Mouse (Mus musculus): ENCODE data around the gene Olfr433. TPM values are rescaled to one million over a fixed set of nuclear protein-coding genes. Genes with fewer than 3 reads are reported as not detected.
"Not testable (repeated sequence)": the region's sequence is repeated elsewhere in the genome, so short reads cannot be mapped to it uniquely, and the experiment has no call there.

Gene Olfr433
- polyA plus RNA-seq, 1 experiment from 2014 or later, result not detected

GRCm38 (mm10) chr1:174038480-174038879 is 2.0 kb upstream of the Olfr433 start:
- no peak for DNase-seq (ENCODE audit: low spot score)
- WGBS, result 69% methylated on average over 3 of the region's 3 CpGs
- no peak for ATAC-seq (ENCODE audit: low FRiP score, low TSS enrichment)

GRCm38 (mm10) chr1:174042091-174042884 is 1.8 kb downstream of the Olfr433 start:
- ATAC-seq (ENCODE audit: low FRiP score, low TSS enrichment), result not testable (repeated sequence)

More at GRCm38 (mm10) chr1:174038480-174038879, 2.0 kb upstream of the Olfr433 start:
- no peaks in the 10 kb centered on the region for H3K9me3 ChIP-seq (ENCODE audit: control insufficient read depth, low read length)
- no peaks in the 10 kb centered on the region for H3K36me3 ChIP-seq (ENCODE audit: control insufficient read depth, insufficient read depth, low read length)
- no peak overlapping the region for H3K27ac ChIP-seq (replicated peaks)
- H3K9ac ChIP-seq (ENCODE audit: low read length), result no peak overlapping the region
- H3K27me3 ChIP-seq (ENCODE audit: control insufficient read depth, insufficient read depth, low read length), result no peaks in the 10 kb centered on the region
- H3K4me3 ChIP-seq (ENCODE audit: low read depth, low read length), result no peak overlapping the region
- H3K4me2 ChIP-seq (replicated peaks; ENCODE audit: low read depth), result no peak overlapping the region
- no peaks in the 10 kb centered on the region for H3K4me1 ChIP-seq (replicated peaks; ENCODE audit: control insufficient read depth, insufficient read depth)
- TF ChIP-seq CTCF (IDR thresholded peaks at IDR 0.05; ENCODE audit: low read depth) (no peak), EP300 (optimal IDR thresholded peaks at IDR 0.05) (no peak)

DNA sequence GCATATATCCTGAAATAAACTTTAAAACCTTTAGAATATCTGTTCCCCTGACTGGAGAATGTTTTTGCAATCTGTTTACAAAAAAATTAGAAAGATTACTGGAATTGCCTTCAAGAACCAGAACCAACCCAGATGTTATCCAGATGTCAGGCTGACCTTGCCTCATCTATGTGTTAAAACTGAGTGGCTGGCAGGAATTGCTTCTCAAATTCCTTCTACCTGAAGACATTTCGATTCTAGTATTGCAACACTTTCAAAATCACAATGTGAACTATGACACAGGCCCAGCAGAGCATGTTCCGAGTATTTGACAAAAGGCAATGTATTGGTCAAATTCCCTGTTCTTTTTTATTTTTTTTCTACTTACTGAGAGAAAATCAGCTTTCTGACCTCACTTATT is 3.9 kb downstream of the Olfr433 start:
- TF ChIP-seq CTCF (IDR thresholded peaks at IDR 0.05; ENCODE audit: low read depth) (no peak), EP300 (optimal IDR thresholded peaks at IDR 0.05) (no peak)

More at GRCm38 (mm10) chr1:174042091-174042884, 1.8 kb downstream of the Olfr433 start:
- 94% methylated on average over 12 of the region's 12 CpGs for WGBS
- H3K27ac ChIP-seq (replicated peaks); H3K4me2 ChIP-seq (replicated peaks; ENCODE audit: low read depth); H3K36me3 ChIP-seq (ENCODE audit: control insufficient read depth, insufficient read depth, low read length); H3K27me3 ChIP-seq (ENCODE audit: control insufficient read depth, insufficient read depth, low read length); DNase-seq (ENCODE audit: low spot score); H3K4me1 ChIP-seq (replicated peaks; ENCODE audit: control insufficient read depth, insufficient read depth); H3K4me3 ChIP-seq (ENCODE audit: low read depth, low read length); H3K9me3 ChIP-seq (ENCODE audit: control insufficient read depth, low read length); H3K9ac ChIP-seq (ENCODE audit: low read length): not testable (repeated sequence)

GRCm38 (mm10) chr1:174048227-174048626 is 7.7 kb downstream of the Olfr433 start:
- DNase-seq (ENCODE audit: low spot score); H3K9ac ChIP-seq (ENCODE audit: low read length); H3K9me3 ChIP-seq (ENCODE audit: control insufficient read depth, low read length); H3K4me2 ChIP-seq (replicated peaks; ENCODE audit: low read depth); H3K27me3 ChIP-seq (ENCODE audit: control insufficient read depth, insufficient read depth, low read length); H3K4me1 ChIP-seq (replicated peaks; ENCODE audit: control insufficient read depth, insufficient read depth); H3K27ac ChIP-seq (replicated peaks); H3K36me3 ChIP-seq (ENCODE audit: control insufficient read depth, insufficient read depth, low read length); H3K4me3 ChIP-seq (ENCODE audit: low read depth, low read length); ATAC-seq (ENCODE audit: low FRiP score, low TSS enrichment): not testable (repeated sequence)
- 63% methylated on average over 6 of the region's 6 CpGs for WGBS

More for the DNA sequence above, 3.9 kb downstream of the Olfr433 start:
- Histone ChIP-seq H3K4me2 (replicated peaks; ENCODE audit: low read depth) (no peak overlapping the region), H3K36me3 (ENCODE audit: control insufficient read depth, insufficient read depth, low read length) (no peaks in the 10 kb centered on the region), H3K9ac (ENCODE audit: low read length) (no peak overlapping the region), H3K27me3 (ENCODE audit: control insufficient read depth, insufficient read depth, low read length) (no peaks in the 10 kb centered on the region), H3K9me3 (ENCODE audit: control insufficient read depth, low read length) (no peaks in the 10 kb centered on the region), H3K27ac (replicated peaks) (no peak overlapping the region), H3K4me1 (replicated peaks; ENCODE audit: control insufficient read depth, insufficient read depth) (no peaks in the 10 kb centered on the region), H3K4me3 (ENCODE audit: low read depth, low read length) (no peak overlapping the region)
- 43% methylated on average over 2 of the region's 2 CpGs for WGBS
- ATAC-seq (ENCODE audit: low FRiP score, low TSS enrichment), result no peak
- DNase-seq (ENCODE audit: low spot score), result no peak

- H3K9me3 ChIP-seq (ENCODE audit: control insufficient read depth, low read length), result no peaks in the 10 kb centered on the region
- H3K4me2 ChIP-seq (replicated peaks; ENCODE audit: low read depth), result no peak within 1 kb of the TSS
- no peak within 1 kb of the TSS for H3K27ac ChIP-seq (replicated peaks)
- no peak for TF ChIP-seq EP300 (optimal IDR thresholded peaks at IDR 0.05)
- no peak for TF ChIP-seq CTCF (IDR thresholded peaks at IDR 0.05; ENCODE audit: low read depth)
- H3K36me3 ChIP-seq (ENCODE audit: control insufficient read depth, insufficient read depth, low read length), result no peaks in the 10 kb centered on the region
- no peaks in the 10 kb centered on the region for H3K4me1 ChIP-seq (replicated peaks; ENCODE audit: control insufficient read depth, insufficient read depth)
- H3K27me3 ChIP-seq (ENCODE audit: control insufficient read depth, insufficient read depth, low read length), result no peaks in the 10 kb centered on the region
- 53% methylated on average over 2 of the region's 2 CpGs for WGBS
- H3K9ac ChIP-seq (ENCODE audit: low read length), result no peak within 1 kb of the TSS
- no peak for ATAC-seq (ENCODE audit: low FRiP score, low TSS enrichment)
- DNase-seq (ENCODE audit: low spot score), result no peak
- H3K4me3 ChIP-seq (ENCODE audit: low read depth, low read length), result no peak within 1 kb of the TSS
Measured at GRCm38 (mm10) chr1:174048893-174049292, 8.4 kb downstream of the Olfr433 start, which contains the start of gene Olfr432. Olfr432 (plus strand) TSS chr1:174049205.

- H3K27ac ChIP-seq (replicated peaks); ATAC-seq (ENCODE audit: low FRiP score, low TSS enrichment); H3K4me3 ChIP-seq (ENCODE audit: low read depth, low read length); H3K4me1 ChIP-seq (replicated peaks; ENCODE audit: control insufficient read depth, insufficient read depth); H3K4me2 ChIP-seq (replicated peaks; ENCODE audit: low read depth); H3K9me3 ChIP-seq (ENCODE audit: control insufficient read depth, low read length); H3K27me3 ChIP-seq (ENCODE audit: control insufficient read depth, insufficient read depth, low read length); H3K9ac ChIP-seq (ENCODE audit: low read length); DNase-seq (ENCODE audit: low spot score); H3K36me3 ChIP-seq (ENCODE audit: control insufficient read depth, insufficient read depth, low read length): not testable (repeated sequence)
- WGBS, result 49% methylated on average over 4 of the region's 4 CpGs
Measured at GRCm38 (mm10) chr1:174049357-174049756, 8.9 kb downstream of the Olfr433 start.
